Mouse (Mus musculus): Measurements from ENCODE around the gene E2f8. TPM values are rescaled to one million over a fixed set of nuclear protein-coding genes. Genes with fewer than 3 reads are reported as not detected.

E2f8 gene
- polyA plus RNA-seq, 1 experiment from 2014 or later: 14.5 TPM

DNA sequence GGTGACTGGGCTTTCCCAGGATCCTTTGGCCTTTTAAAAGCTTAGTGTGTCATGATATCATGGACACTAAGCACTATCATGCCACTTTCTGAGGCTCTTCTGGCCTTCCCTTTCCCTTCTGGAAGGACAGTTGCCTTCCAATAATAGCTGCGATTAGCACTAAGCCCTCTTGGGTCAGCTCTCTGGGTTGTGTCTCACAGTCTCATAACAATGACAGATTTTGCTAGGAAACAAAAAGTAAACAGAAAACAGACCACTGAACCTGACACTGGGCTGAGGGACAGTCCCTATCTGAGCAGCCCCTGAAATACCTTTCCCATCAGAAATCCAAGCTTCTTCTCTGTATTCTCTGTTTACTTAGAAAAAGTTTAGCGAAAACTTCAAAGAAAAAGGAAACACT lies 40.9 kb downstream of the E2f8 start:
- no peak for ATAC-seq (ENCODE audit: low FRiP score)
- DNase-seq (ENCODE audit: low spot score, missing footprints): no peak
- Histone ChIP-seq H3K27me3 (ENCODE audit: control insufficient read depth, insufficient read depth, low read length) (peaks cover 33% of the 10 kb centered on the region), H3K4me1 (ENCODE audit: control insufficient read depth, insufficient read depth, low read length) (peaks cover under 1% of the 10 kb centered on the region), H3K4me3 (ENCODE audit: low read depth, low read length) (no peak overlapping the region), H3K36me3 (ENCODE audit: control insufficient read depth, insufficient read depth, low read length) (no peaks in the 10 kb centered on the region), H3K27ac (ENCODE audit: low read depth, low read length) (no peak overlapping the region), H3K9me3 (ENCODE audit: control insufficient read depth, low read length) (no peaks in the 10 kb centered on the region), H3K9ac (ENCODE audit: low read length) (no peak overlapping the region), H3K4me2 (no peak overlapping the region)
- WGBS: 90% methylated on average over 2 of the region's 2 CpGs

DNA sequence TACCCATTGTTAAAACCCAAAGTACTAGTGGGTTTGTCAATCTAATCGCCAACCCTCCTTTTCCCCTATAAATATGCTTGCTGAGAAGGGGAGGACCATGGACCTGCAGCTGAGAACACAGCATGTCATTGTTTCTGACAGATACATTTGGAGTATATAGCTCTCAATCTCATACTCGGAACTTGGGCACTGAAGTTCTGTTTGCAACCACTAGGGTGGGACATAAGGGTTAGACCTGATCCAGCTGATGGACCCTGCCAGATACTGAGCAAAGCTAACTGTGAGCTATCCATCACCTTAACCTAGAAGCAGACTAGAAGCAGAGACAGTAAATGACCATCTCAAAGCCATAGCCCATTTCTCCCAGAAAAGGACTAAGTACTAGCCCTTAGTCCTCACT lies 43.0 kb downstream of the E2f8 start:
- ATAC-seq (ENCODE audit: low FRiP score): no peak
- Histone ChIP-seq H3K4me3 (ENCODE audit: low read depth, low read length) (no peak overlapping the region), H3K27me3 (ENCODE audit: control insufficient read depth, insufficient read depth, low read length) (peaks cover 41% of the 10 kb centered on the region)

DNA sequence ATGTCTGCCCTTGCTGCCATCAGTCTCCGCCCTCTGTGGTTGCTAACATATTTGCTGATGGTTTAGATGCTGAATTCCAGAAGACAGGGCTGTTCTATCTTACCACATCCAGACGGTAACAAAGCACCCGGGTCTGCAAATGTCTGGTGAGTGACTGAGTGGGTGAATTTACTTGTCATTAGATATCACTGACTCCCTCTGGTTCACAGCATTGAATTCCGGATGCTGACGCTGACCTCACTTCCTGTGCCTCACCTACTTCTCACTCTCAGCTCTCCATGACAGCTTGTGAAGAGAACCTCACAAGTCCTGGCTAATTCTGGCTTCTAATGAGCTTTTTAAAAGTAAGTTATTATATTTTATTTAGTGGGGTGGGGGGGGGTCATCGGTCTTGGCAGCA lies 44.4 kb downstream of the E2f8 start:
- no peak overlapping the region for H3K9ac ChIP-seq (ENCODE audit: low read length)
- 90% methylated on average over 6 of the region's 6 CpGs for WGBS
- ATAC-seq (ENCODE audit: low FRiP score): no peak
- H3K4me1 ChIP-seq (ENCODE audit: control insufficient read depth, insufficient read depth, low read length): peaks cover 10% of the 10 kb centered on the region
- H3K4me2 ChIP-seq: no peak overlapping the region
- no peak overlapping the region for H3K4me3 ChIP-seq (ENCODE audit: low read depth, low read length)
- DNase-seq (ENCODE audit: low spot score, missing footprints): no peak
- peaks cover 55% of the 10 kb centered on the region for H3K27me3 ChIP-seq (ENCODE audit: control insufficient read depth, insufficient read depth, low read length)
- H3K27ac ChIP-seq (ENCODE audit: low read depth, low read length): no peak overlapping the region
- H3K36me3 ChIP-seq (ENCODE audit: control insufficient read depth, insufficient read depth, low read length): no peaks in the 10 kb centered on the region
- H3K9me3 ChIP-seq (ENCODE audit: control insufficient read depth, low read length): no peaks in the 10 kb centered on the region

More for the DNA sequence above, 43.0 kb downstream of the E2f8 start:
- H3K9me3 ChIP-seq (ENCODE audit: control insufficient read depth, low read length): no peaks in the 10 kb centered on the region
- no peaks in the 10 kb centered on the region for H3K36me3 ChIP-seq (ENCODE audit: control insufficient read depth, insufficient read depth, low read length)
- WGBS: 59% methylated on average over 2 of the region's 2 CpGs
- H3K9ac ChIP-seq (ENCODE audit: low read length): no peak overlapping the region
- H3K4me1 ChIP-seq (ENCODE audit: control insufficient read depth, insufficient read depth, low read length): peaks cover 10% of the 10 kb centered on the region
- no peak overlapping the region for H3K27ac ChIP-seq (ENCODE audit: low read depth, low read length)
- no peak for DNase-seq (ENCODE audit: low spot score, missing footprints)
- H3K4me2 ChIP-seq: no peak overlapping the region

DNA sequence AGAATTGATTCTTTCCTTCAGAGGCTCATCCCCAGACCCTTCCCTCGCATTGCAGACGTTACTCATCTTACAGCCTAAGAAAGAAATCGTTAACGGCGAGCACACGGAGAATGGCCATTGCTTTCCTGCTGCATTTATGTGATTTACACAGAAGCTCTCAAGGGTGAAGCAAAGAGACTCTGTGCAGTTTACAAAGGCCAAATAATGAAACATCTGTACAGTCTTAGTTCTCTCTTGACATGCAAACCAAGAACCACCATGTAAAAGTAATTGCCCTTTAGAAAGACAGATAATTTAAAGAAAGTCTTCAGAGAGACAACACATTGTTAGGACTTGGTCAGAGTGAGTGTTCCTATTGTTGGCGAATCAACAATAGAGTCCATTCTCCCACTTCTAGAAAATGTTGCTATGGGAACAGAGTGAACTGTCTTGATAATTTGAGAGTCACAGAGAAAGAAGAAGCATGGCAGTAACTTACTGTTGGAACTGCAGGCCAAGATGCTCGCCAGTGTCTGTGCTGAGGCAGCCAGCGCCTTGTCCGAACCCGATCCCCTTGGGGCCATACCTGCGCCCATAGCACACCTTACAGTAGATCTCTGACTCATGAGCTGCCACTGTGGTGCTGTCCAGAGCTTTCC lies 46.3 kb downstream of the E2f8 start:
- Histone ChIP-seq H3K9ac (ENCODE audit: low read length) (no peak overlapping the region), H3K36me3 (ENCODE audit: control insufficient read depth, insufficient read depth, low read length) (no peaks in the 10 kb centered on the region), H3K4me2 (no peak overlapping the region), H3K4me1 (ENCODE audit: control insufficient read depth, insufficient read depth, low read length) (peaks cover 10% of the 10 kb centered on the region), H3K9me3 (ENCODE audit: control insufficient read depth, low read length) (no peaks in the 10 kb centered on the region), H3K27me3 (ENCODE audit: control insufficient read depth, insufficient read depth, low read length) (peaks cover 66% of the 10 kb centered on the region), H3K4me3 (ENCODE audit: low read depth, low read length) (no peak overlapping the region), H3K27ac (ENCODE audit: low read depth, low read length) (no peak overlapping the region)
- peak; percentile 75 for ATAC-seq (ENCODE audit: low FRiP score)
- 49% methylated on average over 12 of the region's 12 CpGs for WGBS
- peak; percentile 89 for DNase-seq (ENCODE audit: low spot score, missing footprints)

DNA sequence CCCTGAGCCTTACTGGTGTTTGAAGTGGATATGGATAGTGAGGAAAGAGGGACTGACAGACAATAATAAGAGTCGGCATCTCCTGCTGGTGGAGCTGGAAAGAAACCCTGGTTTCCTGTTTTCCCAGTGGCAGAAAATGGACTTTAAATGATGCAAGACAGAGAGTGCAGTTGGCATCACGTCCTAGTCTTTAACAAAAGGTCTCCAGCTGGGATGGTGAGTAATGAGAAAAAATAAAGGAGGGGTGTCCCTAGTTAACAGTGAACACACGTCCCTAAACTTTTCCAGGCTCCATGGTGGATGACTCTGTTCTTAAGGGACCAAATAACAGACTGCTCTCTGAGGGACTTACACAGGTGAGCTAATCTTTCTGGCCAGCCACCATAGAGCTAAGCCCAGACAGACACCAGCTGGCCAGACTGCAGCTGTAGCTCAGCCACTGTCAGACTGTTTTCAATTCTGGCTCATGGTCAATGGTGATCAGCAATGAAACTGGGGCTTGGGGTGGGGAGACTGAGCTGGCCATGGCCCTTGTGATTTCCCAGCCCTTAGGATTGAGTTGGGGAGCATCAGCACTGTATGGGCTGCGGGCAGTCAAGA lies 46.9 kb downstream of the E2f8 start:
- peaks cover 62% of the 10 kb centered on the region for H3K27me3 ChIP-seq (ENCODE audit: control insufficient read depth, insufficient read depth, low read length)
- WGBS: 56% methylated on average over 4 of the region's 4 CpGs
- H3K9ac ChIP-seq (ENCODE audit: low read length): no peak overlapping the region
- H3K36me3 ChIP-seq (ENCODE audit: control insufficient read depth, insufficient read depth, low read length): no peaks in the 10 kb centered on the region
- no peaks in the 10 kb centered on the region for H3K9me3 ChIP-seq (ENCODE audit: control insufficient read depth, low read length)
- H3K4me1 ChIP-seq (ENCODE audit: control insufficient read depth, insufficient read depth, low read length): peaks cover 10% of the 10 kb centered on the region
- no peak overlapping the region for H3K4me3 ChIP-seq (ENCODE audit: low read depth, low read length)
- no peak overlapping the region for H3K27ac ChIP-seq (ENCODE audit: low read depth, low read length)
- no peak overlapping the region for H3K4me2 ChIP-seq
- ATAC-seq (ENCODE audit: low FRiP score) (0 out of 2 replicates have a peak, but pooled peaks have one; percentile 41), DNase-seq (ENCODE audit: low spot score, missing footprints) (no peak)

DNA sequence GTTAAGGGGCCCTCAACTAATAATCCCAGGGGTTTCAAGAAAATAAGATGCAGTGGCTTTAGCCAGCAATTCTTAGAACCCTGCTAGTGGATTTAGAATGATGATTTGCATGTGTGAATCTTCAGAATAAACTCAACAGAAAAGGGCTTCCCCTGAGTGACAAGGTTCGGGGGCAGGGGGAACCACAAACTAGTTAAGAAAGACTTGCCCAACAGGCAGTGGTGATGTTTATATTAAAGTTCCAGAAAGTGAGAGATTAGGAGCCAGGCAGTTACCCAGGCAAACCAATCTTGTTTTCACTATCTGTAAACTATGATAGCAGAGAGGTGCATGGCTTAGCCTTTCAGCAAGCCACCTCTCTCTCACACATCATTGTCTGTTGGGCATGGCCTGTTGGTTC lies 48.7 kb downstream of the E2f8 start:
- H3K9me3 ChIP-seq (ENCODE audit: control insufficient read depth, low read length): no peaks in the 10 kb centered on the region
- no peak overlapping the region for H3K4me3 ChIP-seq (ENCODE audit: low read depth, low read length)
- 76% methylated on average over 1 of the region's 1 CpGs for WGBS
- no peaks in the 10 kb centered on the region; the same call in 1 of the 2 replicates for H3K36me3 ChIP-seq (ENCODE audit: control insufficient read depth, insufficient read depth, low read length)
- H3K4me1 ChIP-seq (ENCODE audit: control insufficient read depth, insufficient read depth, low read length): peaks cover 10% of the 10 kb centered on the region
- DNase-seq (ENCODE audit: low spot score, missing footprints) (no peak), ATAC-seq (ENCODE audit: low FRiP score) (no peak)
- H3K27me3 ChIP-seq (ENCODE audit: control insufficient read depth, insufficient read depth, low read length): peaks cover 49% of the 10 kb centered on the region
- H3K4me2 ChIP-seq: no peak overlapping the region
- no peak overlapping the region for H3K9ac ChIP-seq (ENCODE audit: low read length)
- no peak overlapping the region for H3K27ac ChIP-seq (ENCODE audit: low read depth, low read length)

DNA sequence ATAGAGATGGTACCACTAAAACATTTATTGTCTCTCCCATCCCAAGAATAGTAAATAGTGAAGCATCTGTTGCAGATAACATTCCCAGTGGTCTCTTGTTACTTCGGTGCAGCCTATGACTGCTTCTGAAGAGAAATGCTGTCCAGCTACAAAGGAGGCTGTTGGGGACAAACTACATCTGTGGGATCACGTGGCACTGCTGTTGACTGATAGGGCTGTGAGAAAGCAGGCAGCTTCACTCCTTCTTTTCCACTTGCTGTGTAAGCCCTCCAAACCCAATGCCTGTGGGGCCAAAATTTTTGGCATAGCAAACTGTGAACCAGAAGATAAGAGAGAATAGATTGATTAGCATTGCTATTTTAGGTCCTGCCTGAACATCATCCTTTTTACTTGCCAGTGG lies 51.0 kb downstream of the E2f8 start:
- ATAC-seq (ENCODE audit: low FRiP score) (no peak), DNase-seq (ENCODE audit: low spot score, missing footprints) (no peak)
- WGBS: 74% methylated on average over 2 of the region's 2 CpGs
- Histone ChIP-seq H3K4me3 (ENCODE audit: low read depth, low read length) (no peak overlapping the region), H3K9me3 (ENCODE audit: control insufficient read depth, low read length) (no peaks in the 10 kb centered on the region), H3K4me1 (ENCODE audit: control insufficient read depth, insufficient read depth, low read length) (peaks cover 8% of the 10 kb centered on the region), H3K9ac (ENCODE audit: low read length) (no peak overlapping the region), H3K36me3 (ENCODE audit: control insufficient read depth, insufficient read depth, low read length) (peaks cover 9% of the 10 kb centered on the region), H3K4me2 (no peak overlapping the region), H3K27me3 (ENCODE audit: control insufficient read depth, insufficient read depth, low read length) (peaks cover 39% of the 10 kb centered on the region), H3K27ac (ENCODE audit: low read depth, low read length) (no peak overlapping the region)

DNA sequence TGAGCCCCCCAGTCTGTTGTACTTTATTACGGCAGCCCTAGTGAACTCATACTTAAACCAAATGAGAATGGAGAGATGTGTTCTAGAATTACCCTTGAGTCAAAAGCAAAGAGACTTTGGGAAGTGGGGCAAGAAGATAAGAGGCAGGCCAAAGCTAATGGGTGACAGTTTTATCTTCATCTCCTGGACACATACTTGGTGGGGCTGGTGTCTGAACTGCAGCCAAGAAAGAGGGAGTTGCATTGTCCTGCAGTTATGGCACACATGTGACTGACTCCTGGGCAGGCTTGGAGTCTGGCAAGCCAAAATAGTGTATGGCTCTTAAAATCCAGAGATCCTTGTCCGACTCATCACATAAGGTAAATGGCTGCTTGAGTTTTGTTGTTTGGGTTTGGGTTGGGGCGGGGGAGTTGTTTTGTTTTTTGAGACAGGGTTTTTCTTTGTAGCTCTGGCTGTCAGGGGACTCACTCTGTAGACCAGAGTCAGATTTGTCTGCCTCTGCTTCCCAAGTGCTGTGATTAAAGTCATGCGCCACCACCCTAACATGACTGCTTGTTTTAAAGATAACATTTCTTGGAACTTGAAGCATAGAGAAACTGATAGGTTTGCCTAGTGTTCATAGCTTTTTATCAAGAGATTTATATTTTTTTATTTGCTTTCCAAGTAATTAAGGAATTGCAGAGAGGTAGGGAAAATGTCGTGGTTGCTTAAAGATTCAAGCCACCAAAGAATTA lies 52.1 kb downstream of the E2f8 start:
- H3K4me1 ChIP-seq (ENCODE audit: control insufficient read depth, insufficient read depth, low read length): no peaks in the 10 kb centered on the region
- ATAC-seq (ENCODE audit: low FRiP score): no peak
- H3K9me3 ChIP-seq (ENCODE audit: control insufficient read depth, low read length): no peaks in the 10 kb centered on the region
- peaks cover 39% of the 10 kb centered on the region for H3K27me3 ChIP-seq (ENCODE audit: control insufficient read depth, insufficient read depth, low read length)
- no peak for DNase-seq (ENCODE audit: low spot score, missing footprints)
- H3K36me3 ChIP-seq (ENCODE audit: control insufficient read depth, insufficient read depth, low read length): peaks cover 11% of the 10 kb centered on the region
- no peak overlapping the region for H3K9ac ChIP-seq (ENCODE audit: low read length)
- no peak overlapping the region for H3K4me2 ChIP-seq
- no peak overlapping the region for H3K27ac ChIP-seq (ENCODE audit: low read depth, low read length)
- H3K4me3 ChIP-seq (ENCODE audit: low read depth, low read length): no peak overlapping the region
- 89% methylated on average over 5 of the region's 5 CpGs for WGBS

DNA sequence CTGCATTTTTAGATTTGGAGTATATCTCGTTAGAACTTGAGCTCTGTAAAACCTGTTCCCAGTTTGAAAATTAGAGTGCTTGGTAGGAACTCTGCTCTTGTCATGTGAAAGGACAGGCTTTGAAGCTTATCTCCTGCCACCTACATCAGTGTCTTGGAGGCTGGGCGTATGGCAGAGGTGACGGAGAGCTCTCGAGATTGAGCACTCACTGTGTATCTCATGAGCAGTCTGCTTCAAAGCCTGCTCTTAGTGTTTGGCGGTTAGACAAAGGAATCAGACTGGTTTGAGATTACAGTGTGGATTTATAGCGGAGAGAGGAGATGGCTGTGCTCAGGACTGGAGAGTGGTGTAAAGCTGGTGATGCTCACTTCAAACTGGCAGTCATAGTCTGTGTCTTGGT lies 56.2 kb downstream of the E2f8 start:
- Histone ChIP-seq H3K9ac (ENCODE audit: low read length) (no peak overlapping the region), H3K9me3 (ENCODE audit: control insufficient read depth, low read length) (no peaks in the 10 kb centered on the region), H3K4me2 (no peak overlapping the region), H3K27ac (ENCODE audit: low read depth, low read length) (no peak overlapping the region), H3K27me3 (ENCODE audit: control insufficient read depth, insufficient read depth, low read length) (peaks cover 2% of the 10 kb centered on the region; the same call in 1 of the 2 replicates), H3K36me3 (ENCODE audit: control insufficient read depth, insufficient read depth, low read length) (peaks cover 11% of the 10 kb centered on the region), H3K4me3 (ENCODE audit: low read depth, low read length) (no peak overlapping the region), H3K4me1 (ENCODE audit: control insufficient read depth, insufficient read depth, low read length) (no peaks in the 10 kb centered on the region)
- DNase-seq (ENCODE audit: low spot score, missing footprints) (peak; percentile 70), ATAC-seq (ENCODE audit: low FRiP score) (no peak)
- WGBS: 88% methylated on average over 6 of the region's 6 CpGs

Data from midbrain, embryonic 11.5 days (tissue).